Mouse (Mus musculus) retina, adult 2 months (tissue): ENCODE data around the gene Aacs.

Source experiments
- DNase-seq: peaks from one replicate; pipeline ENCODE4 v3.0.0-alpha.2; 2012; ENCODE audit warnings: low read depth, low spot score

Gene Aacs

GRCm38 (mm10) chr5:125492379-125493092 lies 16.9 kb downstream of the Aacs start:
- DNase-seq = no peak

- no peak for DNase-seq
Measured at GRCm38 (mm10) chr5:125493093-125493423, 17.4 kb downstream of the Aacs start.

GRCm38 (mm10) chr5:125495655-125496054 lies 20.0 kb downstream of the Aacs start:
- no peak for DNase-seq

- no peak for DNase-seq
Measured at GRCm38 (mm10) chr5:125497821-125498600, 22.4 kb downstream of the Aacs start.

GRCm38 (mm10) chr5:125501505-125501904 lies 25.9 kb downstream of the Aacs start:
- no peak for DNase-seq

- DNase-seq = no peak
Measured at GRCm38 (mm10) chr5:125502186-125502585, 26.6 kb downstream of the Aacs start.

- DNase-seq = no peak
Measured at GRCm38 (mm10) chr5:125503628-125504027, 28.0 kb downstream of the Aacs start.

GRCm38 (mm10) chr5:125504692-125505091 lies 29.1 kb downstream of the Aacs start:
- no peak for DNase-seq

- DNase-seq = no peak
Measured at GRCm38 (mm10) chr5:125505968-125506367, 30.4 kb downstream of the Aacs start.

- DNase-seq = no peak
Measured at GRCm38 (mm10) chr5:125507582-125507981, 32.0 kb downstream of the Aacs start.

- no peak for DNase-seq
Measured at GRCm38 (mm10) chr5:125508006-125508405, 32.4 kb downstream of the Aacs start.

GRCm38 (mm10) chr5:125509541-125509940 lies 33.9 kb downstream of the Aacs start:
- no peak for DNase-seq

GRCm38 (mm10) chr5:125515006-125515405 lies 39.4 kb downstream of the Aacs start:
- no peak for DNase-seq

- no peak for DNase-seq
Measured at GRCm38 (mm10) chr5:125518640-125519039, 43.0 kb downstream of the Aacs start.

- DNase-seq = no peak
Measured at GRCm38 (mm10) chr5:125520930-125521590, 45.4 kb downstream of the Aacs start.

GRCm38 (mm10) chr5:125523361-125523760 lies 47.7 kb downstream of the Aacs start:
- DNase-seq = no peak

GRCm38 (mm10) chr5:125525516-125525915 lies 49.9 kb downstream of the Aacs start:
- DNase-seq = no peak

- DNase-seq = no peak
Measured at GRCm38 (mm10) chr5:125526464-125526863, 50.9 kb downstream of the Aacs start.

GRCm38 (mm10) chr5:125529109-125529508 lies 53.5 kb downstream of the Aacs start:
- no peak for DNase-seq

GRCm38 (mm10) chr5:125531634-125532033 lies 56.0 kb downstream of the Aacs start, which contains the start of gene Tmem132b:
Gene Tmem132b, plus strand, starts transcription at chr5:125531774.
- DNase-seq = no peak

- DNase-seq = no peak
Measured at GRCm38 (mm10) chr5:125532191-125532544, 56.6 kb downstream of the Aacs start.

GRCm38 (mm10) chr5:125532545-125533224 lies 57.1 kb downstream of the Aacs start:
- no peak for DNase-seq
